ENCODE assay signal across 8 mouse cellular contexts in genomic region chr4:132198285-132198712, GRCm38 (mm10). TPM values are rescaled to one million over a fixed set of nuclear protein-coding genes. Genes with fewer than 3 reads are reported as not detected.
A peak's percentile ranks its signal among the peaks of the same experiment; 100 is the strongest.
DNase-seq lines count a peak whose midpoint lies in the region; ATAC-seq and TF ChIP-seq lines count a peak whose summit lies in the region.
"Had no signal": no experiment of that assay in that cellular context is flagged by ENCODE, and none has a peak within 500 bp of the region (broad histone marks: within the 10 kb centered on the region; RNA-seq: fewer than 3 reads in every experiment).

No protein-coding gene starts in this region.

- H3K4me2 ChIP-seq in CH12.LX (ENCODE audit: insufficient read depth, low read depth, poor library complexity, severe bottlenecking): peak overlapping the region; percentile 32; the same call in 1 of the 2 replicates
- H3K4me2 ChIP-seq in liver, embryonic 15.5 days: no peak overlapping the region
- H3K4me2 ChIP-seq in midbrain, embryonic 14.5 days (ENCODE audit: low read length): no peak overlapping the region
- H3K4me2 ChIP-seq: embryonic facial prominence, embryonic 13.5 days had no signal

- H3K4me1 ChIP-seq in CH12.LX (ENCODE audit: control insufficient read depth in 1 of 2, insufficient read depth in 2 of 2): peaks cover 12 to 78% of the 10 kb centered on the region in 2 experiments
- peaks cover 64% of the 10 kb centered on the region for H3K4me1 ChIP-seq in liver, embryonic 15.5 days (replicated peaks)
- peaks cover 20% of the 10 kb centered on the region for H3K4me1 ChIP-seq in midbrain, embryonic 14.5 days (ENCODE audit: control insufficient read depth, insufficient read depth, low read length)

- no peak for TF ChIP-seq POLR2A in CH12.LX (IDR thresholded peaks at IDR 0.05; ENCODE audit: low read depth, low read length)

- peak; percentile 71 for ATAC-seq in liver, embryonic 15.5 days (ENCODE audit: insufficient read depth)
- ATAC-seq in midbrain, embryonic 14.5 days (ENCODE audit: low FRiP score, low TSS enrichment): no peak

- 0 out of 2 replicates have a peak overlapping the region, but pooled peaks have one; percentile 29 for H3K27ac ChIP-seq in CH12.LX (ENCODE audit: insufficient read depth, low read depth)
- H3K27ac ChIP-seq in liver, embryonic 15.5 days (replicated peaks): peak overlapping the region; percentile 54
- no peak overlapping the region for H3K27ac ChIP-seq in midbrain, embryonic 14.5 days (replicated peaks; ENCODE audit: low read depth, low read length)
- H3K27ac ChIP-seq: embryonic facial prominence, embryonic 13.5 days had no signal

- peak; percentile 54 to 60 for DNase-seq in B cell, adult 2 months
- no peak for DNase-seq in CH12.LX (ENCODE audit: extremely low read depth)
- DNase-seq in heart, postnatal 4 days: peak; percentile 25
- peak; percentile 15 to 24 for DNase-seq in thymus, postnatal 36 days
- no peak for DNase-seq in right cerebral cortex, postnatal 25 days
- DNase-seq in midbrain, embryonic 14.5 days: no peak

- no peak overlapping the region for H3K9ac ChIP-seq in CH12.LX (ENCODE audit: insufficient read depth, low read depth)
- no peak overlapping the region for H3K9ac ChIP-seq in liver, embryonic 15.5 days
- no peak overlapping the region for H3K9ac ChIP-seq in midbrain, embryonic 14.5 days (replicated peaks; ENCODE audit: low read length)
- H3K9ac ChIP-seq: embryonic facial prominence, embryonic 13.5 days had no signal

- no peak overlapping the region for H3K4me3 ChIP-seq in CH12.LX (replicated peaks in 1 of 3; ENCODE audit: low read depth in 2 of 3, low read length in 2 of 3, poor library complexity in 1 of 3)
- no peak overlapping the region for H3K4me3 ChIP-seq in liver, embryonic 15.5 days (replicated peaks)
- no peak overlapping the region for H3K4me3 ChIP-seq in midbrain, embryonic 14.5 days (replicated peaks; ENCODE audit: low read depth, low read length)
- H3K4me3 ChIP-seq: embryonic facial prominence, embryonic 13.5 days had no signal

- 28% methylated on average over 4 of the region's 4 CpGs for WGBS in liver, embryonic 15.5 days (ENCODE audit: insufficient replicate concordance)
- 67% methylated on average over 4 of the region's 4 CpGs for WGBS in midbrain, embryonic 14.5 days

- dilution Hi-C loops in CH12.LX (cut with MboI; ENCODE audit: extremely low pct_ligation_motif_present, extremely low pct_unique_long_range_greater_than_20kb, low sequenced_read_pairs): no loop called here

- H3K9me3 ChIP-seq in CH12.LX (replicated peaks; ENCODE audit: low read length): no peaks in the 10 kb centered on the region
- no peaks in the 10 kb centered on the region for H3K9me3 ChIP-seq in liver, embryonic 15.5 days (replicated peaks)
- no peaks in the 10 kb centered on the region for H3K9me3 ChIP-seq in midbrain, embryonic 14.5 days (ENCODE audit: control insufficient read depth, low read length)
- H3K9me3 ChIP-seq: embryonic facial prominence, embryonic 13.5 days had no signal

- peaks cover 18 to 77% of the 10 kb centered on the region in 2 experiments for H3K36me3 ChIP-seq in CH12.LX (replicated peaks in 1 of 2; ENCODE audit: control insufficient read depth in 1 of 2, insufficient read depth in 1 of 2, low read length in 1 of 2)
- peaks cover 66% of the 10 kb centered on the region for H3K36me3 ChIP-seq in liver, embryonic 15.5 days (replicated peaks)
- peaks cover 16% of the 10 kb centered on the region for H3K36me3 ChIP-seq in midbrain, embryonic 14.5 days (ENCODE audit: control insufficient read depth, insufficient read depth, low read length)

- peak in 1 of 2 experiments; percentile 65; a peak in 2 of 4 replicates for TF ChIP-seq CTCF in CH12.LX (conservative IDR thresholded peaks at IDR 0.05 in 1 of 2, IDR thresholded peaks at IDR 0.05 in 1 of 2; ENCODE audit: low read depth in 2 of 2, low read length in 2 of 2)

- no peaks in the 10 kb centered on the region for H3K27me3 ChIP-seq in CH12.LX (replicated peaks)
- no peaks in the 10 kb centered on the region for H3K27me3 ChIP-seq in liver, embryonic 15.5 days
- H3K27me3 ChIP-seq in midbrain, embryonic 14.5 days (ENCODE audit: control insufficient read depth, insufficient read depth, low read length): no peaks in the 10 kb centered on the region
- H3K27me3 ChIP-seq: embryonic facial prominence, embryonic 13.5 days had no signal

- H3K79me2 ChIP-seq in CH12.LX (replicated peaks; ENCODE audit: control insufficient read depth, extremely low read depth, insufficient read depth, poor library complexity, severe bottlenecking): peaks cover 97% of the 10 kb centered on the region

- TF ChIP-seq RAD21 in CH12.LX (IDR thresholded peaks at IDR 0.05; ENCODE audit: low read depth, low read length): peak; percentile 49

- in situ Hi-C loops in CH12.LX (cut with MboI; ENCODE audit: low pct_ligation_motif_present, low pct_unique_long_range_greater_than_20kb, low sequenced_read_pairs): loop anchor here (25.0 kb wide), 1 partner anchor 214 kb away; the partner anchor contains the start of gene Phactr4

- no peak for TF ChIP-seq EP300 in CH12.LX (IDR thresholded peaks at IDR 0.05; ENCODE audit: low read length)

TF ChIP-seq in CH12.LX, 34 proteins besides CTCF, POLR2A, EP300 and RAD21:
- TF ChIP-seq MAFK (IDR thresholded peaks at IDR 0.05; ENCODE audit: insufficient replicate concordance, low read length) (no peak), RCOR1 (conservative IDR thresholded peaks at IDR 0.05; ENCODE audit: low read depth, low read length) (no peak), UBTF (IDR thresholded peaks at IDR 0.05; ENCODE audit: low read depth, low read length) (no peak), CHD1 (IDR thresholded peaks at IDR 0.05; ENCODE audit: low read depth, low read length) (no peak), SMC3 (IDR thresholded peaks at IDR 0.05; ENCODE audit: low read depth, low read length) (peak; percentile 41), NRF1 (IDR thresholded peaks at IDR 0.05; ENCODE audit: low read depth, low read length) (no peak), PAX5 (IDR thresholded peaks at IDR 0.05; ENCODE audit: low read length) (no peak), NELFE (IDR thresholded peaks at IDR 0.05; ENCODE audit: low read depth, low read length) (no peak)

RNA-seq across cellular contexts. Expression of gene Ythdf2, which starts 13.8 kb away (rescaled TPM):
- total RNA-seq in CH12.LX (2012; rRNA removed) (51.6 and 63.8 TPM in 2 replicates), CH12.LX (2014; rRNA removed) (53.3 and 56.5 TPM in 2 replicates)
- polyA plus RNA-seq in CH12.LX (2012; ENCODE audit: insufficient read length, low read depth): 78.3 and 79.4 TPM in 2 replicates
- total RNA-seq in heart, postnatal 4 days (2021): 10 to 100 TPM; 48.2 to 51.9 TPM
- polyA plus RNA-seq in liver, embryonic 15.5 days (2015; fragmentation: Nextera tagmentation; extraction: Ambion mirVana): 26.2 and 28.6 TPM in 2 replicates
- 130 and 169 TPM in 2 replicates for polyA plus RNA-seq in midbrain, embryonic 14.5 days (2014; fragmentation: Nextera tagmentation; extraction: Ambion mirVana)

RNA-seq across cellular contexts. Expression of gene Oprd1, which starts 54.0 kb away (rescaled TPM):
- total RNA-seq in CH12.LX (2012; rRNA removed): not detected in 2 replicates
- not detected in 2 replicates for total RNA-seq in CH12.LX (2014; rRNA removed)
- polyA plus RNA-seq in CH12.LX (2012; ENCODE audit: insufficient read length, low read depth): not detected in 2 replicates
- total RNA-seq in heart, postnatal 4 days (2021): under 1 TPM; 0.45 to 0.54 TPM
- 0.08 TPM in 1 of 2 replicates, not detected in the other for polyA plus RNA-seq in liver, embryonic 15.5 days (2015; fragmentation: Nextera tagmentation; extraction: Ambion mirVana)
- polyA plus RNA-seq in midbrain, embryonic 14.5 days (2014; fragmentation: Nextera tagmentation; extraction: Ambion mirVana): 0.08 and 0.15 TPM in 2 replicates

Comparison
In these comparisons a context has a peak if more than half of its experiments do, and no peak if none do; other contexts are left out.
1. DNase-seq: peak in B cell, adult 2 months (2 of 2), heart, postnatal 4 days (single experiment) and thymus, postnatal 36 days (2 of 2); none in CH12.LX (single experiment), right cerebral cortex, postnatal 25 days (single experiment) and midbrain, embryonic 14.5 days (single experiment).